Mouse (Mus musculus): ENCODE data around the gene Cfap206. TPM values are rescaled to one million over a fixed set of nuclear protein-coding genes. Genes with fewer than 3 reads are reported as not detected.

The Cfap206 gene
- polyA plus RNA-seq, 1 experiment from 2014 or later: 0.51 TPM

- no peak overlapping the region for H3K4me3 ChIP-seq
- peaks cover 90% of the 10 kb centered on the region for H3K36me3 ChIP-seq (replicated peaks)
- no peak for DNase-seq (ENCODE audit: extremely low spot score, low spot score)
- H3K27me3 ChIP-seq (ENCODE audit: poor library complexity, severe bottlenecking): no peaks in the 10 kb centered on the region
- no peaks in the 10 kb centered on the region for H3K9me3 ChIP-seq
- H3K27ac ChIP-seq: no peak overlapping the region
- 94% methylated on average over 2 of the region's 2 CpGs for WGBS
- H3K4me1 ChIP-seq: no peaks in the 10 kb centered on the region
Measured at GRCm38 (mm10) chr4:34659012-34659411, 71.0 kb downstream of the Cfap206 start.

GRCm38 (mm10) chr4:34656101-34656500 lies 73.9 kb downstream of the Cfap206 start:
- H3K4me3 ChIP-seq: no peak overlapping the region
- no peak for DNase-seq (ENCODE audit: extremely low spot score, low spot score)
- no peaks in the 10 kb centered on the region for H3K4me1 ChIP-seq
- WGBS: 97% methylated on average over 10 of the region's 10 CpGs
- no peak overlapping the region for H3K27ac ChIP-seq
- H3K36me3 ChIP-seq (replicated peaks): peaks cover 85% of the 10 kb centered on the region
- no peaks in the 10 kb centered on the region for H3K27me3 ChIP-seq (ENCODE audit: poor library complexity, severe bottlenecking)
- H3K9me3 ChIP-seq: no peaks in the 10 kb centered on the region

- WGBS: 94% methylated on average over 7 of the region's 7 CpGs
Measured at GRCm38 (mm10) chr4:34653179-34653578, 76.8 kb downstream of the Cfap206 start.

GRCm38 (mm10) chr4:34644779-34645178 lies 85.2 kb downstream of the Cfap206 start:
- Histone ChIP-seq H3K4me3 (no peak overlapping the region), H3K27me3 (ENCODE audit: poor library complexity, severe bottlenecking) (no peaks in the 10 kb centered on the region), H3K27ac (no peak overlapping the region), H3K4me1 (no peaks in the 10 kb centered on the region), H3K9me3 (no peaks in the 10 kb centered on the region), H3K36me3 (replicated peaks) (peaks cover 65% of the 10 kb centered on the region)
- no peak for DNase-seq (ENCODE audit: extremely low spot score, low spot score)

More at GRCm38 (mm10) chr4:34653179-34653578, 76.8 kb downstream of the Cfap206 start:
- no peak for DNase-seq (ENCODE audit: extremely low spot score, low spot score)
- Histone ChIP-seq H3K27me3 (ENCODE audit: poor library complexity, severe bottlenecking) (no peaks in the 10 kb centered on the region), H3K36me3 (replicated peaks) (peaks cover 72% of the 10 kb centered on the region), H3K9me3 (no peaks in the 10 kb centered on the region), H3K27ac (no peak overlapping the region), H3K4me1 (no peaks in the 10 kb centered on the region), H3K4me3 (no peak overlapping the region)

- DNase-seq (ENCODE audit: extremely low spot score, low spot score): no peak
- H3K4me1 ChIP-seq: no peaks in the 10 kb centered on the region
- H3K27ac ChIP-seq: no peak overlapping the region
- WGBS: 98% methylated on average over 3 of the region's 3 CpGs
- no peaks in the 10 kb centered on the region for H3K9me3 ChIP-seq
- peaks cover 41% of the 10 kb centered on the region for H3K36me3 ChIP-seq (replicated peaks)
- no peak overlapping the region for H3K4me3 ChIP-seq
- no peaks in the 10 kb centered on the region for H3K27me3 ChIP-seq (ENCODE audit: poor library complexity, severe bottlenecking)
Measured at GRCm38 (mm10) chr4:34640731-34641130, 89.3 kb downstream of the Cfap206 start.

- Histone ChIP-seq H3K4me3 (no peak overlapping the region), H3K27me3 (ENCODE audit: poor library complexity, severe bottlenecking) (no peaks in the 10 kb centered on the region), H3K36me3 (replicated peaks) (peaks cover 40% of the 10 kb centered on the region), H3K9me3 (no peaks in the 10 kb centered on the region), H3K4me1 (no peaks in the 10 kb centered on the region), H3K27ac (no peak overlapping the region)
- WGBS: 77% methylated on average over 5 of the region's 5 CpGs
- no peak for DNase-seq (ENCODE audit: extremely low spot score, low spot score)
Measured at GRCm38 (mm10) chr4:34639745-34640364, 90.2 kb downstream of the Cfap206 start.

Other genes starting within 250 kb of the Cfap206 start
- gene Akirin2, start 179.3 kb downstream of the Cfap206 start, polyA plus RNA-seq (2016; fragmentation: Nextera tagmentation; extraction: Ambion mirVana): 44.6 and 55.0 TPM in 2 replicates
- 108 and 119 TPM in 2 replicates for gene Orc3, start 115.3 kb downstream of the Cfap206 start, polyA plus RNA-seq (2016; fragmentation: Nextera tagmentation; extraction: Ambion mirVana)
- 78.5 and 79.8 TPM in 2 replicates for gene Rars2, start 115.2 kb downstream of the Cfap206 start, polyA plus RNA-seq (2016; fragmentation: Nextera tagmentation; extraction: Ambion mirVana)
- gene Slc35a1, start 42.8 kb downstream of the Cfap206 start, polyA plus RNA-seq (2016; fragmentation: Nextera tagmentation; extraction: Ambion mirVana): 57.0 and 60.3 TPM in 2 replicates
- not detected in 2 replicates for gene Gm136, start 26.1 kb upstream of the Cfap206 start, polyA plus RNA-seq (2016; fragmentation: Nextera tagmentation; extraction: Ambion mirVana)
- gene Smim8, start 48.2 kb upstream of the Cfap206 start, polyA plus RNA-seq (2016; fragmentation: Nextera tagmentation; extraction: Ambion mirVana): 40.7 and 43.8 TPM in 2 replicates
- gene Zfp292, start 152.8 kb upstream of the Cfap206 start, polyA plus RNA-seq (2016; fragmentation: Nextera tagmentation; extraction: Ambion mirVana): 24.6 TPM in 2 replicates
- 0.58 and 1.5 TPM in 2 replicates for gene Cga, start 163.6 kb upstream of the Cfap206 start, polyA plus RNA-seq (2016; fragmentation: Nextera tagmentation; extraction: Ambion mirVana)

All from forebrain, embryonic 10.5 days (tissue).